8 mouse cellular contexts compared by ENCODE assay signal in the genomic region with DNA sequence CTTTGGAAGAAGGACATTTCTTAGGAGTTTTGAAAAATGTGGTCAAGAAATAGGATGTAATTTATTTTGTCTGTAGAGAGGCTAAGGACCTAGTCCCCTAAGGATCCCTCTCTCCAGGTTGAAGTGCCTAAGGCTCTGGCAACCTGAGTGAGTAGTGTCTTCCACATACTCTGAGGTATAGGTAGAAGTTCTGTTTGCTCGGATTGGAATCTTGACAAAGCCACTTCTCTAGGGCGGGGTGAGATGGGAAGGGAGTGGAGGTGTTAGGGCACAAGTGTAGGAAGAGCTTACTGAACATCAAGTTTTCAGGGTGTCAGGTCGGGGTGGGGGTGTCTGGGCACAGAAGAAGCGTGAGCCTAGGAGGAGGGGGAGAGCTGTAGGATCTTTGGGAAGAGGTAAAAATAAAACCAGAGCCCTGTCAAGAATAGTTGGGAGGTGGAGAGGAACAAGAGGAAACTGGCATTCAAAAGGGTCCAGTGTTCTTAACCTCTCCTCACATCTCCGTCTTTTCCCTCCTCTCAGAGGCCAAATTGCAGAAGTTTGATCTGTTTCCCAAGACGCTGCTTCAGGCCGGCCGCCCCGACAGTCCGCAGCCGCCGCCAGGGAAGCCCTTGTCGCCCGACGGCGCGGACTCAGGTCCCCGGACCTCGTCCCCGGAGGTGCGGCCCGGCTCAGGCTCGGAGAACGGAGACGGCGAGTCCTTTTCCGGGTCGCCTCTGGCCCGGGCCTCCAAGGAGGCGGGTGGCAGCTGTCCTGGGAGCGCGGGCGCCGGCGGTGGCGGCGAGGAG. TPM values are rescaled to one million over a fixed set of nuclear protein-coding genes. Genes with fewer than 3 reads are reported as not detected.
DNase-seq lines count a peak whose midpoint lies in the region; ATAC-seq and TF ChIP-seq lines count a peak whose summit lies in the region.

No protein-coding gene starts in this region.

- peak overlapping the region; percentile 47 for H3K4me3 ChIP-seq in kidney, embryonic 16.5 days (ENCODE audit: low read length)
- H3K4me3 ChIP-seq in kidney, adult 2 months (ENCODE audit: insufficient read depth, low read depth, low read length) = no peak overlapping the region
- no peak overlapping the region for H3K4me3 ChIP-seq in hindbrain, embryonic 11.5 days (ENCODE audit: low read depth, low read length)
- H3K4me3 ChIP-seq in midbrain, embryonic 15.5 days = peak overlapping the region; percentile 24; the same call in 1 of the 2 replicates
- H3K4me3 ChIP-seq in thymus, adult 2 months (ENCODE audit: control insufficient read depth, insufficient read depth, low read length) = no peak overlapping the region

- DNase-seq in kidney, adult 2 months = no peak
- DNase-seq in embryo, embryonic 10 days (ENCODE audit: low spot score) = peak; percentile 16
- DNase-seq in hindbrain, embryonic 11.5 days (ENCODE audit: low spot score) = peak; percentile 54
- DNase-seq in thymus, adult 2 months = no peak
- no peak for DNase-seq in right cerebral cortex, adult 2 months (ENCODE audit: low spot score in 2 of 2)
- DNase-seq in frontal cortex, postnatal 14 days (ENCODE audit: low spot score in 2 of 2) = no peak

- H3K9ac ChIP-seq in kidney, embryonic 16.5 days (replicated peaks; ENCODE audit: low read length) = peak overlapping the region; percentile 51; the same call in 1 of the 2 replicates
- no peak overlapping the region for H3K9ac ChIP-seq in hindbrain, embryonic 11.5 days (ENCODE audit: low read depth, low read length)
- no peak overlapping the region for H3K9ac ChIP-seq in midbrain, embryonic 15.5 days

- ATAC-seq in kidney, embryonic 16.5 days (ENCODE audit: low FRiP score, low TSS enrichment) = no peak
- no peak for ATAC-seq in hindbrain, embryonic 11.5 days (ENCODE audit: low FRiP score)
- ATAC-seq in midbrain, embryonic 15.5 days (replicated peaks) = no peak

- H3K4me1 ChIP-seq in kidney, embryonic 16.5 days (ENCODE audit: insufficient read depth, low read length) = peaks cover 41% of the 10 kb centered on the region
- no peaks in the 10 kb centered on the region for H3K4me1 ChIP-seq in kidney, adult 2 months (ENCODE audit: control insufficient read depth, insufficient read depth, low read length)
- H3K4me1 ChIP-seq in hindbrain, embryonic 11.5 days (replicated peaks; ENCODE audit: control insufficient read depth, insufficient read depth, low read length) = peaks cover 24% of the 10 kb centered on the region
- peaks cover 37% of the 10 kb centered on the region for H3K4me1 ChIP-seq in midbrain, embryonic 15.5 days
- peaks cover 2% of the 10 kb centered on the region; the same call in 1 of the 2 replicates for H3K4me1 ChIP-seq in thymus, adult 2 months (replicated peaks; ENCODE audit: control insufficient read depth, insufficient read depth, low read length)

- WGBS in kidney, embryonic 16.5 days = 4% methylated on average over 37 of the region's 37 CpGs
- WGBS in kidney, adult 2 months = 10% methylated on average over 36 of the region's 37 CpGs
- under 1% methylated on average over 33 of the region's 37 CpGs for WGBS in hindbrain, embryonic 11.5 days
- whole genome bisulfite sequencing in midbrain, embryonic 15.5 days = 3% methylated on average over 37 of the region's 37 CpGs
- WGBS in thymus, adult 2 months = 7% methylated on average over 37 of the region's 37 CpGs

- no peak overlapping the region for H3K27ac ChIP-seq in kidney, embryonic 16.5 days (ENCODE audit: low read length)
- no peak overlapping the region for H3K27ac ChIP-seq in kidney, adult 2 months (ENCODE audit: insufficient read depth, low read depth, low read length)
- no peak overlapping the region for H3K27ac ChIP-seq in hindbrain, embryonic 11.5 days (ENCODE audit: low read depth, low read length)
- H3K27ac ChIP-seq in midbrain, embryonic 15.5 days = no peak overlapping the region
- no peak overlapping the region for H3K27ac ChIP-seq in thymus, adult 2 months (ENCODE audit: control insufficient read depth, insufficient read depth, low read length)

- H3K4me2 ChIP-seq in kidney, embryonic 16.5 days (replicated peaks; ENCODE audit: low read depth, low read length) = peak overlapping the region; percentile 61
- peak overlapping the region; percentile 37; the same call in 1 of the 2 replicates for H3K4me2 ChIP-seq in hindbrain, embryonic 11.5 days (replicated peaks; ENCODE audit: low read depth, low read length)
- peak overlapping the region; percentile 47 for H3K4me2 ChIP-seq in midbrain, embryonic 15.5 days

- TF ChIP-seq POLR2A in kidney, adult 2 months (IDR thresholded peaks at IDR 0.05; ENCODE audit: low read depth, low read length) = no peak
- TF ChIP-seq POLR2A in thymus, adult 2 months (IDR thresholded peaks at IDR 0.05; ENCODE audit: control insufficient read depth, extremely low read depth, insufficient read depth, low read length, poor library complexity) = no peak

- no peaks in the 10 kb centered on the region for H3K9me3 ChIP-seq in kidney, embryonic 16.5 days (ENCODE audit: low read length)
- H3K9me3 ChIP-seq in hindbrain, embryonic 11.5 days (ENCODE audit: control insufficient read depth, low read length) = no peaks in the 10 kb centered on the region
- H3K9me3 ChIP-seq in midbrain, embryonic 15.5 days = no peaks in the 10 kb centered on the region

- H3K36me3 ChIP-seq in kidney, embryonic 16.5 days (ENCODE audit: insufficient read depth, low read length) = no peaks in the 10 kb centered on the region
- H3K36me3 ChIP-seq in kidney, adult 2 months (ENCODE audit: control insufficient read depth, insufficient read depth, low read length) = no peaks in the 10 kb centered on the region
- no peaks in the 10 kb centered on the region for H3K36me3 ChIP-seq in hindbrain, embryonic 11.5 days (ENCODE audit: control insufficient read depth, insufficient read depth, low read length)
- H3K36me3 ChIP-seq in midbrain, embryonic 15.5 days (replicated peaks) = no peaks in the 10 kb centered on the region
- no peaks in the 10 kb centered on the region for H3K36me3 ChIP-seq in thymus, adult 2 months (ENCODE audit: control insufficient read depth, insufficient read depth, low read length)

- TF ChIP-seq CTCF in kidney, adult 2 months (conservative IDR thresholded peaks at IDR 0.05; ENCODE audit: insufficient read depth, insufficient read length, low read depth, low read length) = no peak
- TF ChIP-seq CTCF in thymus, adult 2 months (IDR thresholded peaks at IDR 0.05; ENCODE audit: borderline replicate concordance, control insufficient read depth, extremely low read depth, insufficient read depth, low read length, poor library complexity) = no peak

- peaks cover 97% of the 10 kb centered on the region for H3K27me3 ChIP-seq in kidney, embryonic 16.5 days (ENCODE audit: insufficient read depth, low read length)
- peaks cover 37% of the 10 kb centered on the region for H3K27me3 ChIP-seq in kidney, adult 2 months (replicated peaks; ENCODE audit: control insufficient read depth, insufficient read depth, low read length)
- H3K27me3 ChIP-seq in hindbrain, embryonic 11.5 days (ENCODE audit: control insufficient read depth, insufficient read depth, low read length) = peaks cover 98% of the 10 kb centered on the region
- H3K27me3 ChIP-seq in midbrain, embryonic 15.5 days (replicated peaks) = peaks cover 82% of the 10 kb centered on the region
- peaks cover 42% of the 10 kb centered on the region for H3K27me3 ChIP-seq in thymus, adult 2 months (ENCODE audit: control insufficient read depth, insufficient read depth, low read length)

RNA-seq across cellular contexts. Expression of gene Dmrta2, which starts 3.4 kb away (rescaled TPM):
- 0.05 and 0.25 TPM in 2 replicates for polyA plus RNA-seq in kidney, embryonic 16.5 days (2015; fragmentation: Nextera tagmentation; extraction: Ambion mirVana)
- polyA plus RNA-seq in kidney, adult 2 months (2012; rRNA removed) = 0.13 and 0.22 TPM in 2 replicates
- polyA plus RNA-seq in hindbrain, embryonic 11.5 days (2014; fragmentation: Nextera tagmentation; extraction: Ambion mirVana) = 0.08 and 0.14 TPM in 2 replicates
- 1.1 and 1.6 TPM in 2 replicates for polyA plus RNA-seq in midbrain, embryonic 15.5 days (2015; fragmentation: Nextera tagmentation; extraction: Ambion mirVana)
- 0.67 and 0.74 TPM in 2 replicates for polyA plus RNA-seq in thymus, adult 2 months (2012; rRNA removed)

Comparison
In these comparisons a context has a peak if more than half of its experiments do, and no peak if none do; other contexts are left out.
1. H3K4me3 ChIP-seq: peak in kidney, embryonic 16.5 days (single experiment) and midbrain, embryonic 15.5 days (single experiment); none in kidney, adult 2 months (single experiment), hindbrain, embryonic 11.5 days (single experiment) and thymus, adult 2 months (single experiment).
2. DNase-seq: peak in embryo, embryonic 10 days (single experiment) and hindbrain, embryonic 11.5 days (single experiment); none in kidney, adult 2 months (single experiment), thymus, adult 2 months (single experiment), right cerebral cortex, adult 2 months (0 of 2) and frontal cortex, postnatal 14 days (0 of 2).
3. Peak in every context shown above with its lines, with median percentiles within 50 percentile points of each other: H3K4me2 ChIP-seq.